Mouse (Mus musculus): ENCODE results near the gene Slc25a26. TPM values are rescaled to one million over a fixed set of nuclear protein-coding genes. Genes with fewer than 3 reads are reported as not detected.

Gene Slc25a26
- polyA plus RNA-seq, 2 experiments, result 1.7 to 2.6 TPM

GRCm38 (mm10) chr6:94595206-94595605 lies 95.1 kb downstream of the Slc25a26 start:
- 72% methylated on average over 5 of the region's 5 CpGs for WGBS (ENCODE audit: insufficient replicate concordance)
- Histone ChIP-seq H3K4me1 (replicated peaks; ENCODE audit: control insufficient read depth in 2 of 2, insufficient read depth in 2 of 2, low read length in 1 of 2) (no peaks in the 10 kb centered on the region), H3K27ac (no peak overlapping the region), H3K9ac (replicated peaks) (no peak overlapping the region), H3K4me2 (ENCODE audit: low read depth) (no peak overlapping the region), H3K36me3 (replicated peaks; ENCODE audit: control insufficient read depth, insufficient read depth, low read depth) (no peaks in the 10 kb centered on the region), H3K4me3 (ENCODE audit: insufficient read depth in 1 of 2, low read depth in 2 of 2, low read length in 2 of 2) (no peak overlapping the region), H3K9me3 (ENCODE audit: control insufficient read depth, low read length) (no peaks in the 10 kb centered on the region), H3K27me3 (ENCODE audit: control insufficient read depth, insufficient read depth, low read length) (no peaks in the 10 kb centered on the region)
- ATAC-seq (ENCODE audit: insufficient read depth) (no peak), DNase-seq (ENCODE audit: low read depth in 3 of 3, low spot score in 3 of 3) (no peak)
- TF ChIP-seq CTCF (IDR thresholded peaks at IDR 0.05; ENCODE audit: low read depth), result no peak
- TF ChIP-seq EP300 (IDR thresholded peaks at IDR 0.05; ENCODE audit: low read depth), result no peak

GRCm38 (mm10) chr6:94596051-94596760 lies 96.1 kb downstream of the Slc25a26 start:
- Histone ChIP-seq H3K27me3 (ENCODE audit: control insufficient read depth, insufficient read depth, low read length) (no peaks in the 10 kb centered on the region), H3K4me1 (replicated peaks; ENCODE audit: control insufficient read depth in 2 of 2, insufficient read depth in 2 of 2, low read length in 1 of 2) (no peaks in the 10 kb centered on the region), H3K4me3 (ENCODE audit: insufficient read depth in 1 of 2, low read depth in 2 of 2, low read length in 2 of 2) (no peak overlapping the region), H3K4me2 (ENCODE audit: low read depth) (no peak overlapping the region), H3K9me3 (ENCODE audit: control insufficient read depth, low read length) (no peaks in the 10 kb centered on the region), H3K36me3 (replicated peaks; ENCODE audit: control insufficient read depth, insufficient read depth, low read depth) (no peaks in the 10 kb centered on the region), H3K9ac (replicated peaks) (no peak overlapping the region), H3K27ac (no peak overlapping the region)
- no peak for DNase-seq (ENCODE audit: low read depth in 3 of 3, low spot score in 3 of 3)
- ATAC-seq (ENCODE audit: insufficient read depth), result no peak
- WGBS (ENCODE audit: insufficient replicate concordance), result 70% methylated on average over 14 of the region's 14 CpGs
- TF ChIP-seq CTCF (IDR thresholded peaks at IDR 0.05; ENCODE audit: low read depth) (no peak), EP300 (IDR thresholded peaks at IDR 0.05; ENCODE audit: low read depth) (no peak)

GRCm38 (mm10) chr6:94596761-94597485 lies 96.8 kb downstream of the Slc25a26 start:
- 54% methylated on average over 10 of the region's 10 CpGs for WGBS (ENCODE audit: insufficient replicate concordance)
- Histone ChIP-seq H3K9ac (replicated peaks) (no peak overlapping the region), H3K36me3 (replicated peaks; ENCODE audit: control insufficient read depth, insufficient read depth, low read depth) (no peaks in the 10 kb centered on the region), H3K4me1 (replicated peaks; ENCODE audit: control insufficient read depth in 2 of 2, insufficient read depth in 2 of 2, low read length in 1 of 2) (no peaks in the 10 kb centered on the region), H3K9me3 (ENCODE audit: control insufficient read depth, low read length) (no peaks in the 10 kb centered on the region), H3K4me3 (ENCODE audit: insufficient read depth in 1 of 2, low read depth in 2 of 2, low read length in 2 of 2) (no peak overlapping the region), H3K4me2 (ENCODE audit: low read depth) (no peak overlapping the region), H3K27me3 (ENCODE audit: control insufficient read depth, insufficient read depth, low read length) (no peaks in the 10 kb centered on the region), H3K27ac (no peak overlapping the region)
- ATAC-seq (ENCODE audit: insufficient read depth), result no peak
- TF ChIP-seq EP300 (IDR thresholded peaks at IDR 0.05; ENCODE audit: low read depth) (no peak), CTCF (IDR thresholded peaks at IDR 0.05; ENCODE audit: low read depth) (0 out of 2 replicates have a peak, but pooled peaks have one; percentile 10)
- DNase-seq (ENCODE audit: low read depth in 3 of 3, low spot score in 3 of 3), result no peak

GRCm38 (mm10) chr6:94598421-94598820 lies 98.3 kb downstream of the Slc25a26 start:
- Histone ChIP-seq H3K36me3 (replicated peaks; ENCODE audit: control insufficient read depth, insufficient read depth, low read depth) (no peaks in the 10 kb centered on the region), H3K9me3 (ENCODE audit: control insufficient read depth, low read length) (no peaks in the 10 kb centered on the region), H3K27ac (no peak overlapping the region), H3K9ac (replicated peaks) (no peak overlapping the region), H3K27me3 (ENCODE audit: control insufficient read depth, insufficient read depth, low read length) (no peaks in the 10 kb centered on the region), H3K4me3 (ENCODE audit: insufficient read depth in 1 of 2, low read depth in 2 of 2, low read length in 2 of 2) (no peak overlapping the region), H3K4me2 (ENCODE audit: low read depth) (no peak overlapping the region), H3K4me1 (replicated peaks; ENCODE audit: control insufficient read depth in 2 of 2, insufficient read depth in 2 of 2, low read length in 1 of 2) (no peaks in the 10 kb centered on the region)
- no peak for TF ChIP-seq EP300 (IDR thresholded peaks at IDR 0.05; ENCODE audit: low read depth)
- TF ChIP-seq CTCF (IDR thresholded peaks at IDR 0.05; ENCODE audit: low read depth), result no peak
- 87% methylated on average over 12 of the region's 12 CpGs for WGBS (ENCODE audit: insufficient replicate concordance)
- DNase-seq (ENCODE audit: low read depth in 3 of 3, low spot score in 3 of 3) (no peak), ATAC-seq (ENCODE audit: insufficient read depth) (no peak)

- H3K4me3 ChIP-seq (ENCODE audit: insufficient read depth in 1 of 2, low read depth in 2 of 2, low read length in 2 of 2), result no peak overlapping the region
- no peak overlapping the region for H3K4me2 ChIP-seq (ENCODE audit: low read depth)
- no peak for DNase-seq (ENCODE audit: low read depth in 3 of 3, low spot score in 3 of 3)
- peak; percentile 33; the same call in 1 of the 2 replicates for ATAC-seq (ENCODE audit: insufficient read depth)
- no peak overlapping the region for H3K9ac ChIP-seq (replicated peaks)
- H3K27me3 ChIP-seq (ENCODE audit: control insufficient read depth, insufficient read depth, low read length), result no peaks in the 10 kb centered on the region
- no peaks in the 10 kb centered on the region for H3K4me1 ChIP-seq (replicated peaks; ENCODE audit: control insufficient read depth in 2 of 2, insufficient read depth in 2 of 2, low read length in 1 of 2)
- no peaks in the 10 kb centered on the region for H3K9me3 ChIP-seq (ENCODE audit: control insufficient read depth, low read length)
- 0 out of 2 replicates have a peak, but pooled peaks have one; percentile 20 for TF ChIP-seq EP300 (IDR thresholded peaks at IDR 0.05; ENCODE audit: low read depth)
- no peak for TF ChIP-seq CTCF (IDR thresholded peaks at IDR 0.05; ENCODE audit: low read depth)
- H3K36me3 ChIP-seq (replicated peaks; ENCODE audit: control insufficient read depth, insufficient read depth, low read depth), result no peaks in the 10 kb centered on the region
- H3K27ac ChIP-seq, result no peak overlapping the region
- WGBS (ENCODE audit: insufficient replicate concordance), result 72% methylated on average over 13 of the region's 13 CpGs
Measured at GRCm38 (mm10) chr6:94599016-94599415, 98.9 kb downstream of the Slc25a26 start.

Measured in liver, embryonic 14.5 days (tissue).